In genomic region chr9:103230151-103230951, GRCm38 (mm10) we compare ENCODE assay signal across 8 mouse cellular contexts. TPM values are rescaled to one million over a fixed set of nuclear protein-coding genes. Genes with fewer than 3 reads are reported as not detected.
DNase-seq lines count a peak whose midpoint lies in the region; ATAC-seq lines count a peak whose summit lies in the region.

Gm20425 (minus strand) TSS chr9:103230307.
Trf (minus strand) TSS chr9:103230444.

- peak within 1 kb of the TSS; percentile 36 for H3K4me2 ChIP-seq in hindbrain, embryonic 12.5 days (replicated peaks)
- H3K4me2 ChIP-seq in lung, embryonic 15.5 days: peak within 1 kb of the TSS; percentile 46
- H3K4me2 ChIP-seq in neural tube, embryonic 15.5 days: peak within 1 kb of the TSS; percentile 53

- no peak within 1 kb of the TSS for H3K4me3 ChIP-seq in hindbrain, embryonic 12.5 days
- peak within 1 kb of the TSS; percentile 19 for H3K4me3 ChIP-seq in lung, embryonic 15.5 days
- H3K4me3 ChIP-seq in neural tube, embryonic 15.5 days (replicated peaks): peak within 1 kb of the TSS; percentile 19

- H3K9me3 ChIP-seq in hindbrain, embryonic 12.5 days (replicated peaks): no peaks in the 10 kb centered on the region
- H3K9me3 ChIP-seq in lung, embryonic 15.5 days: no peaks in the 10 kb centered on the region
- H3K9me3 ChIP-seq in neural tube, embryonic 15.5 days (replicated peaks): no peaks in the 10 kb centered on the region

- peaks cover 13% of the 10 kb centered on the region for H3K4me1 ChIP-seq in hindbrain, embryonic 12.5 days
- peaks cover 10% of the 10 kb centered on the region for H3K4me1 ChIP-seq in lung, embryonic 15.5 days
- H3K4me1 ChIP-seq in neural tube, embryonic 15.5 days: peaks cover 15% of the 10 kb centered on the region

- no peaks in the 10 kb centered on the region for H3K36me3 ChIP-seq in hindbrain, embryonic 12.5 days
- no peaks in the 10 kb centered on the region for H3K36me3 ChIP-seq in lung, embryonic 15.5 days
- H3K36me3 ChIP-seq in neural tube, embryonic 15.5 days: no peaks in the 10 kb centered on the region

- H3K9ac ChIP-seq in hindbrain, embryonic 12.5 days: peak within 1 kb of the TSS; percentile 14; the same call in 1 of the 2 replicates
- H3K9ac ChIP-seq in lung, embryonic 15.5 days: peak within 1 kb of the TSS; percentile 36; the same call in 1 of the 2 replicates
- H3K9ac ChIP-seq in neural tube, embryonic 15.5 days (replicated peaks): peak within 1 kb of the TSS; percentile 21; the same call in 1 of the 2 replicates

- H3K27ac ChIP-seq in hindbrain, embryonic 12.5 days: peak within 1 kb of the TSS; percentile 35; the same call in 1 of the 2 replicates
- H3K27ac ChIP-seq in lung, embryonic 15.5 days: peak within 1 kb of the TSS; percentile 81
- peak within 1 kb of the TSS; percentile 69 for H3K27ac ChIP-seq in neural tube, embryonic 15.5 days (replicated peaks)

- peak; percentile 74 for ATAC-seq in frontal cortex, adult (ENCODE audit: low TSS enrichment)
- peak; percentile 60 for ATAC-seq in hindbrain, embryonic 12.5 days (ENCODE audit: low FRiP score)
- ATAC-seq in lung, embryonic 15.5 days (ENCODE audit: borderline replicate concordance, extremely low read depth, low FRiP score, low TSS enrichment): peak; percentile 51
- peak; percentile 72 for ATAC-seq in neural tube, embryonic 15.5 days (ENCODE audit: low FRiP score)

- 50% methylated on average over 29 of the region's 29 CpGs for WGBS in hindbrain, embryonic 12.5 days
- 27% methylated on average over 29 of the region's 29 CpGs for WGBS in lung, embryonic 15.5 days
- WGBS in neural tube, embryonic 15.5 days: 32% methylated on average over 22 of the region's 29 CpGs

- peak; percentile 58 for DNase-seq in MEL-GATA-1-ER (ENCODE audit: extremely low read depth, low read depth)
- peak; percentile 41 for DNase-seq in cerebellum, adult 11-12 months
- DNase-seq in layer of hippocampus, postnatal 10 days (ENCODE audit: low spot score in 2 of 2): peak; percentile 38 to 46
- DNase-seq in urinary bladder, postnatal 14 days (ENCODE audit: low spot score): peak; percentile 65

- no peaks in the 10 kb centered on the region for H3K27me3 ChIP-seq in hindbrain, embryonic 12.5 days
- H3K27me3 ChIP-seq in lung, embryonic 15.5 days: no peaks in the 10 kb centered on the region
- no peaks in the 10 kb centered on the region for H3K27me3 ChIP-seq in neural tube, embryonic 15.5 days (replicated peaks)

RNA-seq across cellular contexts. Expression of gene Gm20425, which starts in this region (rescaled TPM):
- 3.8 and 6.1 TPM in 2 replicates for polyA plus RNA-seq in hindbrain, embryonic 12.5 days (2016; fragmentation: Nextera tagmentation; extraction: Ambion mirVana)
- total RNA-seq in layer of hippocampus, postnatal 10 days (2021): 1 to 10 TPM; 5.1 to 5.3 TPM
- polyA plus RNA-seq in lung, embryonic 15.5 days (2015; fragmentation: Nextera tagmentation; extraction: Ambion mirVana): 0.49 and 0.84 TPM in 2 replicates
- 0.35 TPM in 1 of 2 replicates, not detected in the other for polyA plus RNA-seq in neural tube, embryonic 15.5 days (2015; fragmentation: Nextera tagmentation; extraction: Ambion mirVana)

RNA-seq across cellular contexts. Expression of gene Trf, which starts in this region (rescaled TPM):
- polyA plus RNA-seq in hindbrain, embryonic 12.5 days (2016; fragmentation: Nextera tagmentation; extraction: Ambion mirVana): 18.5 and 20.0 TPM in 2 replicates
- total RNA-seq in layer of hippocampus, postnatal 10 days (2021): 10 to 100 TPM; 13.8 to 19.9 TPM
- polyA plus RNA-seq in lung, embryonic 15.5 days (2015; fragmentation: Nextera tagmentation; extraction: Ambion mirVana): 81.9 and 117 TPM in 2 replicates
- 38.9 and 52.8 TPM in 2 replicates for polyA plus RNA-seq in neural tube, embryonic 15.5 days (2015; fragmentation: Nextera tagmentation; extraction: Ambion mirVana)
